Mouse (Mus musculus): ENCODE data around the gene Galnt3.

DNA sequence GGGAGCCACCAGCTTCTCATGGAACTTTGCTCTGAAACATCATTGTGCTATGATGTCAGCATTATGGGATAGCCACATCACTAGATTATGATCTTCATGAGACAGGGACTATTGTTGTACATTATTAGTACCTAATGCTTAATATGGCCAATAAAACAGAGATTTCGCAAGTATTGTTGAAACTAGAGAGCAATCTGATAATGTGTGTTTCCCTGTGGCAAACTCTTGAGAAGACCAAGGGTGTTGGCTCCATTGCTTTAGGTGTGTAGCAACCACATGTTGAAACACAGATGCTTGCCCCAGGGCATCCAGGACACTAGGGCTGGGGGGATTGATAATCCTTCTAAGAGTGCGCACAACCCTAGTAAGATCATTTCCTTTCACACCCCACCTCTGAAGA, 44.1 kb downstream of the Galnt3 start:
- TF ChIP-seq CTCF (IDR thresholded peaks at IDR 0.05; ENCODE audit: low read depth) (no peak), EP300 (IDR thresholded peaks at IDR 0.05; ENCODE audit: low read depth) (no peak)

Measured in liver, postnatal 0 days (tissue).